Mouse (Mus musculus): ENCODE measurements at regions not wholly inside any gene's neighbourhood (a gene's known extent, or its start where the extent isn't known, plus 50 kb on each side); places are given as distances from the start of the nearest gene placed in this dataset.

GRCm38 (mm10) chr6:14044654-14045053 is 173.3 kb upstream of the 2610001J05Rik start:
- no peak for DNase-seq

GRCm38 (mm10) chr6:14025898-14026297 is 154.6 kb upstream of the 2610001J05Rik start:
- no peak for DNase-seq

DNA sequence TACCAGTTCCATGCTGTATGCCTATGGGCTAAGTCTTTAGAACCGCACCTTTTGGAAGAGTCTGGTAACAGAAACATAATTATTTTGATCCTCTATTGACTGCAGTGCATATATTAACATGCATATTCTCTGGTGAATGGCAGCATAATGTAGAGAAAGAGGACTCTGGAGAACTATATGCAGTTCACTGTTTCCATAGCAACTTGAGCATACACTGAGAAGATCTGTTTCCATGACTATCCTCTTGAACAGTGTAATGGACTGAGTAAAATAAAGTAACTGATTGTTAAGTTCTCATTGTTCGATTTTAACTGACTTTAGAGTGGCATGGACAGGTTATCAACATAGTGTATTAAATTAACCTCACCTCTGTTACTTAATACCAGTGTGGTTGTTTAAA is 147.6 kb upstream of the 2610001J05Rik start:
- DNase-seq: no peak

- no peak for DNase-seq
Observed at GRCm38 (mm10) chr6:13982606-13983389, 111.5 kb upstream of the 2610001J05Rik start.

- no peak for DNase-seq
Observed at GRCm38 (mm10) chr6:13974710-13975506, 103.6 kb upstream of the 2610001J05Rik start.

GRCm38 (mm10) chr6:13964471-13964870 is 93.2 kb upstream of the 2610001J05Rik start:
- DNase-seq: no peak

DNA sequence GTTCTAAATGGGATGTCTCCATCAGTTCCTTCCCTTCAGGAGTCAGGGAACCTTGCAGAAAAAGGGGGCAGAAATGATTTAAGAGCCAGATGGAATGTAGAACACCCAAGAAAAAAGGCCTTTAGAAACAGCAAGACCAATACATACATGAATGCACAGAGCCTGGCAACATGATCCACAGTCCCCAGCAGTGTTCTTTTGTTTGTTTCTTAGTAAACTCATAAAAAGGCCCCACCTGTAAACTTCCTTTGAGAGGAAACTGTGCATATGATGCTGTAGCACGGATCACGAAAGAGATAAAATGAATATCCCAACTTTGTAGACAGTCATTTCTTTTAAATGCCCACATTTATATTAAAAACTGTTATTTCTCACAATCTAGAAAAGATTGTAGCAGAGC is 92.7 kb upstream of the 2610001J05Rik start:
- no peak for DNase-seq

- DNase-seq: no peak
Observed at GRCm38 (mm10) chr6:13949640-13950039, 78.3 kb upstream of the 2610001J05Rik start.

DNA sequence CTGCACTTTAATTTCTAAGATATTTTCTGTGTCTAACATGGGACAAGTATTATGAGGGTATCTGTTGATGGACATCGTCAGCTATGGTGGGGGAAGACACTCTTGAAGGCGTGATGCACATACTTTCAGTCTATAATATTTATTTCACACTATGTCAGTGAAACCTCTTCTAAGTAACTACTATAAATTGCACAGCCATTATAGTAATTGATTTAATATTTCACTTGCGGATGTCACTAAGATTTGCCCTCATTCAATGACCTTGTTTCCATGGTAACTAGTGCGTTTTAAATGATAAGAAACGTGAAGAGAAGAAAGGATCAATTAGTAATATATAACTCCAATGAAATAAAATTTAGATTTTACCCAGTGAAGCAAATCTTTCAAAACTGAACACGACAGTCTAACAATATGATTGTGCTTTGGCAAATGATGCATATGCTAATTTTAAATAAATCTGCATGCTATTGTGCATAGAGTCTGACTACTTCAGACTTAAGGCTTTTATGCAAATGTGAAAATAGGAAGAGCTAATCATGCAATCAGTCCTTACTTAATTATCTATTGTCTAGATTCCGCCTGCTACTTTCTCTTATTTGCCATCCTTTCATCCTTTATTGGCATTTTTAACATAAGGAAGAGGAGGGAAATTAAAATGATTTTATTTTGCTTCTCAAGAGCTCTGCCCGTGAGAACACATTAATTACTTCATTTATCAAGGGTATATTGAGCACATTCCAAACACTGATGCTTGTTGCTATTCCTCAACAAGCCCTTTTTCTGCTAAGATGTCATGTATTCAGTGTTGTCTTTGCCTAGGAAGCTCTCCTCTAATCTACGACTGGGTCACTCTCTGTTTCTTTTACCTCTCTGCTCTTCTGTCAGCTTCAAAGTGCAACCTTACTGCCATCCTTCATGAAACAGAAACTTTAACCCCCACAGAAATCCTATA is 49.8 kb upstream of the 2610001J05Rik start:
- no peak for DNase-seq
